Mouse (Mus musculus): ENCODE measurements around the gene Jmjd1c.

Gene Jmjd1c

GRCm38 (mm10) chr10:67095798-67096620 is at the start of gene Jmjd1c:
Gene Jmjd1c, plus strand, starts transcription at chr10:67096125.
- peak; percentile 51 for DNase-seq (ENCODE audit: low read depth, low spot score)

GRCm38 (mm10) chr10:67047712-67048645 is 47.9 kb upstream of the Jmjd1c start:
- DNase-seq (ENCODE audit: low read depth, low spot score) = peak; percentile 38

GRCm38 (mm10) chr10:67048871-67049615 is 46.9 kb upstream of the Jmjd1c start:
- DNase-seq (ENCODE audit: low read depth, low spot score) = peak; percentile 75

- no peak for DNase-seq (ENCODE audit: low read depth, low spot score)
Measured at GRCm38 (mm10) chr10:67049621-67050020, 46.3 kb upstream of the Jmjd1c start.

GRCm38 (mm10) chr10:67050766-67051165 is 45.2 kb upstream of the Jmjd1c start:
- DNase-seq (ENCODE audit: low read depth, low spot score) = no peak

GRCm38 (mm10) chr10:67051466-67051865 is 44.5 kb upstream of the Jmjd1c start:
- no peak for DNase-seq (ENCODE audit: low read depth, low spot score)

GRCm38 (mm10) chr10:67052429-67052828 is 43.5 kb upstream of the Jmjd1c start:
- no peak for DNase-seq (ENCODE audit: low read depth, low spot score)

- DNase-seq (ENCODE audit: low read depth, low spot score) = no peak
Measured at GRCm38 (mm10) chr10:67053475-67053874, 42.5 kb upstream of the Jmjd1c start.

DNA sequence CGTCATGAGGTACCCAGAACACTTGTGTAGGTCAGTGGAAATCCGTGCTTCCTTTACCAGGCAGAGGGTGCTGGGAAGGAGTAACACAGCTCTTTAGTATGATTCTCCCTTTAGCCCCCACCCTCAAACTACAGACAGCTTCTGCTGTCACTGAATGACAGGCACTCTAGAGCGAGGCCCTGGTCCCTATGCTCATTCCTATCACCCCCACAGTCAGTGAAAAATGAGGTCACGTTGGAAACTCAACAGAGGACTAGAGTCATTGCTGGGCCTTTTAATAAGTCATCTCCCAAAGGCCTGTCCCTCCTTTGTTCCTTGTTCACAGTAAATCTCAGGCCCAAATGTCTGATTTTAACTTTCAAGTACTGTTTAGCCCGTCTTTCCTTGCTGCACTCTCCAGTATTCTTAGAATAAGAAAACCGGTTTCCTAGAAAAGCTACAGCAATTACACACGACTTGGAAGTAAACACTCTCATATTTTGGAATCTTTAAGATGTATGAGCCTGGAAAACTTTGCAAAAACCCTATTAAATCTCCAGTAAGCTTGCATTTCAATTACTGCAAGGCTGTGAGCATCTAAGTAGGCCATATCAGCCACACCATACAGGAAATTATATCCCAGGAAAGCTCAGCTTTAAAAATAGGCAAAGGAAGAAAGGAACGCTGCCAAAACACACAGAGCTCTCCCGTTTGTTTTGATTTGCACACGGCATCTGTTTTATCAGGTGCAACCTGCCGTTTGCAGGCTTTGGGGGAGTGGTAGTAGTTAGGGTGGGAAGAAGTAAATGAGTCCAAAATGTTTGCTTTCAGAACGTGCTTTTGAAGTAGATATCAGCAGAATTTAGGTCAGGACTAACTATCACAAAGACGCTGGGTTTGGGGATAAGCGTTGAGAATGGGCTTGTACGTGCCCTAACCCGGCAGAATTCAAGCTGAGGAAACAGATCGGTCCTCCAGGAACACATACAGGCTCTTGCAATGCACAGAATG is 39.8 kb upstream of the Jmjd1c start:
- DNase-seq (ENCODE audit: low read depth, low spot score) = no peak

DNA sequence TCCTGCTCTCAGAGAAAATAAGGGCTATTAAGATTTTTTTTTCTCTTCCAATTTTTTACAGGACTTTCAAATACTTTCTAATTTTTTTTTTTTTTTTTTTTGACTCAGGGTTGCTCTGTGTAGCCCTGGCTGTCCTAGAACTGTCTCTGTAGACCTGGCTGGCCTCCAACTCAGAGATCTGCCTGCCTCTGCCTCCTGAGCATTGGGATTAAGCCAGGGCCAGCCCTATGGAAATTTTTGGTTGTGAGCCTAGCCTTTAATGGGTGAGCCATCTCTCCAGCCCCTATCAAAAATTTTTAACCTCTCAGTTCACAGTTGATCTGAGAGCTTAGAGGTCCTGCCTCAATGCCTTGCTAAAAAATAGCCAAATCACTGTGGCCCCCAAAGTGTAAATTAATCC is 38.7 kb upstream of the Jmjd1c start:
- no peak for DNase-seq (ENCODE audit: low read depth, low spot score)

- DNase-seq (ENCODE audit: low read depth, low spot score) = no peak
Measured at GRCm38 (mm10) chr10:67057696-67058095, 38.2 kb upstream of the Jmjd1c start.

- peak; percentile 38 for DNase-seq (ENCODE audit: low read depth, low spot score)
Measured at GRCm38 (mm10) chr10:67058297-67058696, 37.6 kb upstream of the Jmjd1c start.

DNA sequence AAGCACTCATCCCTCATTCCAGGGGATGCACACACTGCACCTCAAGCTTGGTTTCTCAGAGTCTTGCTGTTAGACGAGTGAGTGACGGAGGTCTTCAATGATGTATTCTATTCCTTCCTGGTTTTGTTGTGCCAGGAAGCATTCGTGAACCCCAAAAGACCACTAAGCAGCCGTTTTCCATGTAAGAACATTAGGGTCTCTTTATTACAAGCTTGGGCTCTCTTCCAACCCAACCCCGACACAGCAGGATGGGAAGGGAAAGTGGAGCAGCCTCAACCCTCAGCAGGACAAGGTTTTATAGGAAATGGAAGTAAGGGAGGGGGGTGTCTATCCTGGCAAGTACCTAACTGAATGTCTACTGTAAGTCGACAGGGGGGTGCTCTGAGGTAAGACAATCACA is 37.2 kb upstream of the Jmjd1c start:
- no peak for DNase-seq (ENCODE audit: low read depth, low spot score)

DNA sequence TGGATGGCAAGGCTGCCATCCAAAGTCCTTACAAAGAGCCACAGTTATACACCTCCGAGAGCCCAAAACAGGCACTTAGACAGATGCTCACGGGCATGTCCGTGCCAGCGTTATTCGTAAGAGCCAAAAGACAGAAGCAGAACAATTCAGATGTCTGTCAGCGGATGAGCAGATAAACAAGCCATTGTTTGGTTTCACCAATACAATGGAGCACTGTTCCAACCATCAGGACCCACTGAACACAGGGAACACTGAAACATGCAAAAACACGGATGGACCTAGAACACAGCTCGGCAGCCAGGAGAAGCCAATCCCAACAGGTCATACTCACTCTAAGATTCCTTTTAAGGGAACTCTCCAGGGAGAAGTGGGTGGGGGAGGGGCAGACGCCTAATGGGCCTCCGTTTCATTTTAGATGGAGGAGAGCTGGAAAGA is 34.5 kb upstream of the Jmjd1c start:
- no peak for DNase-seq (ENCODE audit: low read depth, low spot score)

DNA sequence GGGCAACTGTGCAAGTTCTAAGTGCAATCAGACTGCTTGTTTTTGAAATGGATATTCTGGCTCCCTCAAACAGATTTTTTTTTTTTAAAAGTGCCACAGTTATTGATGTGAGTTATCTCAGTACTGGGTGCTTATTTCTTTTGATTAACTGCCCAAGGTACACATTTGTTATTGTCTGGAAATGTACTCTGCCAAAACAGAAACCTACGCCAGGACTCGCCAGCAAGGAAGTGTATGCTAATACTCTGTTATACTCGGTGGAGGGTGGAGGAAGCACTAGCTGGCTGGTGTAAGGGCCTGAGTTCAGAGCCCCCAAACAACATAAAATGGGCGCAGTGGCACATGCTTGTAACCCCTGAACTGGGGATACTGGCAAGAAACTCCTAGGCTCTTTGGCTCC is 34.1 kb upstream of the Jmjd1c start:
- no peak for DNase-seq (ENCODE audit: low read depth, low spot score)

DNA sequence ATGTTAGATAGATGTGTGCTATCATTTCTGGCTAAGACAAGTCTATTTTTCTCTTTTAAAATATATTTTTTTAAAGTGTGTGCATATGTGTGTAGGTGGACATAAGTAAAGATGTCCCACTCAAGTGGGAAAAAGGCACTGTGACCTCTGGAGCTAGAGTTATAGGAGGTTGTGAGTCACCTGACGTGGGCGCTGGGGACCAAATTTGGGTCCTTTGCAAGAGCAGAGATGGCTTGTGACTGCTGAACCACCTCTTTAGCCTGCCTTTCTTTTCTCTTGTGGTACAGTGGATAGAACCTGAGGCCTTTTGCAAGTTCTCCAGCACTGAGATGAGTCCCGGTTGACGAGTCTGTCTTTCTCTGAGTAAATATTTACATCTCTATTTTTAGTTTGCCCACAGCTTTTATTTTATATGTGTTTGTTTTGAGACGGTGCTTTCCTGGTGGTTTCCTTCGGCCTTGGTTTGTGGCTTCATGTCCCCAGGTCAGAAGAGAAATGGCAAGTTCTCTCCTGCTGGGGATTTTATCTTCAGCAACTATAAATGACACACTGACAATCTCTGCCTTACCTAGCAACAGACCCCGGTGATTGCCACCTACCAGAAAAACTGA is 30.5 kb upstream of the Jmjd1c start:
- DNase-seq (ENCODE audit: low read depth, low spot score) = no peak

DNA sequence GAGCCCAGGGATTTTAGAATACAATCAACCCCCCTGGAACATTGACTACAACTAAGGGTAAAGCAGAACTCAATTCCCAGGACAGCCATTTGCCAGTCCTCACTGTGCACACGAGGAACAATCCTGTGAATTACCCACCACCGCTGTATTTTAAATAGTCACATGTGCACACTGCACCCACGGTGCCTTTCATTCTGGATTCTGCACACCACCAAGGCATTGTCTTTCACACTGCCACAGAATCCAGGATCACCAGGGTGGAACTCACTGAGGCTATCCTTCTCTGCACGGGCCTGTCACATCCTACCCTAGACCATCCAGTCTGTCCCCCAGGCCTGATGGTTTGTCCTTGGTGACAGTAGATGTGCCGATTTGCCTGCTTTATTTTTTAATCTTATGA is 30.0 kb upstream of the Jmjd1c start:
- no peak for DNase-seq (ENCODE audit: low read depth, low spot score)

DNA sequence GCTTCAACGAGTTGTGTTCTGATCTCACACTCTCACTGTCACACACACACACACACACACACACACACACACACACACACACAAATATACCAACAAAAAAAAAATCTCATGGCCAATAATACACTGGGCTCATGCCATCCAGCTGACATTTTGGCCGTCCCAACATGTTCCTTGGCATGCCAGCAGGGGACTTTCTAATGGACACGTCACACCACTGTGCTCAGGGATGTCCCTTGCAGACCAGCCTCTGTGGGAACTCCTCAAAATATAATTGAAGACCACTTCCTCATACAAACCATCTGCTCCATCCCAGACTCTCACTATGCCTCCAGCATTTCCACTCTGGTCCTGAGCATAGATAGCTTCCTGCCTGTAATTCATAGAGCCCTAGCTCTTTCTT is 29.5 kb upstream of the Jmjd1c start:
- DNase-seq (ENCODE audit: low read depth, low spot score) = no peak

GRCm38 (mm10) chr10:67069013-67069412 is 26.9 kb upstream of the Jmjd1c start:
- peak; percentile 47 for DNase-seq (ENCODE audit: low read depth, low spot score)

GRCm38 (mm10) chr10:67071389-67071788 is 24.5 kb upstream of the Jmjd1c start:
- peak; percentile 11 for DNase-seq (ENCODE audit: low read depth, low spot score)
